Mouse (Mus musculus): Measurements from ENCODE around the gene Khsrp. TPM values are rescaled to one million over a fixed set of nuclear protein-coding genes. Genes with fewer than 3 reads are reported as not detected.
A peak's percentile ranks its signal among the peaks of the same experiment; 100 is the strongest.

Gene Khsrp
- total and polyA plus RNA-seq, 3 experiments = 89.3 to 157 (median 125) TPM

GRCm38 (mm10) chr17:57061069-57061468 is 29.7 kb upstream of the Khsrp start:
- Histone ChIP-seq H3K27me3 (ENCODE audit: control insufficient read depth in 1 of 2, insufficient read depth in 2 of 2, low read length in 2 of 2) (no peaks in the 10 kb centered on the region), H3K4me3 (ENCODE audit: control insufficient read depth in 1 of 2, insufficient read depth in 1 of 2, low read depth in 2 of 2, low read length in 2 of 2) (peak overlapping the region; percentile 1 to 46; a peak in 3 of 4 replicates), H3K9ac (ENCODE audit: control insufficient read depth, low read depth, low read length, poor library complexity, severe bottlenecking) (peak overlapping the region; percentile 40), H3K36me3 (ENCODE audit: control insufficient read depth in 1 of 2, insufficient read depth in 2 of 2, low read length in 2 of 2) (peaks cover 0 to 8% of the 10 kb centered on the region in 2 experiments; a peak in 1 of 4 replicates), H3K4me1 (ENCODE audit: control insufficient read depth in 1 of 2, insufficient read depth in 2 of 2, low read length in 2 of 2) (peaks cover 2 to 18% of the 10 kb centered on the region in 2 experiments; a peak in 3 of 4 replicates), H3K79me2 (ENCODE audit: control insufficient read depth, insufficient read depth, low read length, poor library complexity) (peaks cover 6% of the 10 kb centered on the region), H3K9me3 (replicated peaks; ENCODE audit: insufficient read depth, low read length) (no peaks in the 10 kb centered on the region), H3K27ac (ENCODE audit: control insufficient read depth, low read depth, low read length) (no peak overlapping the region)
- no peak for DNase-seq (ENCODE audit: low read depth, low spot score)
- TF ChIP-seq JUND (IDR thresholded peaks at IDR 0.05; ENCODE audit: low read depth, low read length) (no peak), SMC3 (IDR thresholded peaks at IDR 0.05; ENCODE audit: low read depth, low read length) (no peak), BHLHE40 (IDR thresholded peaks at IDR 0.05; ENCODE audit: borderline replicate concordance, low read depth, low read length) (peak; percentile 58; the same call in 1 of the 2 replicates), E2F4 (IDR thresholded peaks at IDR 0.05; ENCODE audit: borderline replicate concordance, low read depth, low read length) (no peak), TBP (IDR thresholded peaks at IDR 0.05; ENCODE audit: low read depth, low read length) (no peak), ZKSCAN1 (IDR thresholded peaks at IDR 0.05; ENCODE audit: low read depth, low read length) (no peak), ETS1 (IDR thresholded peaks at IDR 0.05; ENCODE audit: low read depth, low read length) (no peak), POLR2AphosphoS2 (IDR thresholded peaks at IDR 0.05; ENCODE audit: low read length) (no peak), POLR2A (IDR thresholded peaks at IDR 0.05; ENCODE audit: control insufficient read depth in 1 of 2, insufficient read depth in 1 of 2, low read depth in 1 of 2, low read length in 2 of 2, poor library complexity in 1 of 2) (no peak), USF1 (IDR thresholded peaks at IDR 0.05; ENCODE audit: low read depth, low read length) (peak; percentile 46)

GRCm38 (mm10) chr17:57060231-57060801 is 29.0 kb upstream of the Khsrp start:
- peak overlapping the region; percentile 90 for H3K9ac ChIP-seq (ENCODE audit: control insufficient read depth, low read depth, low read length, poor library complexity, severe bottlenecking)
- peak overlapping the region; percentile 51 to 67 for H3K4me3 ChIP-seq (ENCODE audit: control insufficient read depth in 1 of 2, insufficient read depth in 1 of 2, low read depth in 2 of 2, low read length in 2 of 2)
- peaks cover 2 to 18% of the 10 kb centered on the region in 2 experiments; a peak in 3 of 4 replicates for H3K4me1 ChIP-seq (ENCODE audit: control insufficient read depth in 1 of 2, insufficient read depth in 2 of 2, low read length in 2 of 2)
- DNase-seq (ENCODE audit: low read depth, low spot score) = peak; percentile 98
- TF ChIP-seq MYC (IDR thresholded peaks at IDR 0.05; ENCODE audit: low read depth, low read length) (no peak), TBP (IDR thresholded peaks at IDR 0.05; ENCODE audit: low read depth, low read length) (0 out of 2 replicates have a peak, but pooled peaks have one; percentile 17), SIN3A (IDR thresholded peaks at IDR 0.05; ENCODE audit: low read length) (peak; percentile 89), MAX (IDR thresholded peaks at IDR 0.05; ENCODE audit: low read length) (no peak), USF1 (IDR thresholded peaks at IDR 0.05; ENCODE audit: low read depth, low read length) (no peak), CHD1 (IDR thresholded peaks at IDR 0.05; ENCODE audit: low read depth, low read length) (0 out of 2 replicates have a peak, but pooled peaks have one; percentile 3), POLR2A (IDR thresholded peaks at IDR 0.05; ENCODE audit: control insufficient read depth in 1 of 2, insufficient read depth in 1 of 2, low read depth in 1 of 2, low read length in 2 of 2, poor library complexity in 1 of 2) (no peak; a peak in 1 of 4 replicates), EP300 (IDR thresholded peaks at IDR 0.05; ENCODE audit: low read depth in 1 of 2, low read length in 2 of 2) (no peak), MEF2A (IDR thresholded peaks at IDR 0.05; ENCODE audit: extremely low read depth, insufficient replicate concordance, low read depth, low read length, poor library complexity, severe bottlenecking) (no peak), NRF1 (IDR thresholded peaks at IDR 0.05; ENCODE audit: insufficient read depth, low read depth, low read length, poor library complexity, severe bottlenecking) (peak; percentile 80), TAL1 (IDR thresholded peaks at IDR 0.05; ENCODE audit: low read length) (no peak), POLR2AphosphoS2 (IDR thresholded peaks at IDR 0.05; ENCODE audit: low read length) (no peak), ETS1 (IDR thresholded peaks at IDR 0.05; ENCODE audit: low read depth, low read length) (no peak), GATA1 (IDR thresholded peaks at IDR 0.05; ENCODE audit: low read depth, low read length) (peak; percentile 89), UBTF (IDR thresholded peaks at IDR 0.05; ENCODE audit: borderline replicate concordance, insufficient read depth, low read depth, low read length) (no peak), HCFC1 (IDR thresholded peaks at IDR 0.05; ENCODE audit: low read depth, low read length) (peak; percentile 72), JUND (IDR thresholded peaks at IDR 0.05; ENCODE audit: low read depth, low read length) (no peak), RAD21 (IDR thresholded peaks at IDR 0.05; ENCODE audit: low read depth, low read length) (peak; percentile 62), ZC3H11A (IDR thresholded peaks at IDR 0.05; ENCODE audit: low read depth, low read length) (peak; percentile 44), RCOR1 (IDR thresholded peaks at IDR 0.05; ENCODE audit: low read depth, low read length) (no peak), TCF12 (IDR thresholded peaks at IDR 0.05; ENCODE audit: low read depth, low read length) (no peak), BHLHE40 (IDR thresholded peaks at IDR 0.05; ENCODE audit: borderline replicate concordance, low read depth, low read length) (no peak), POLR2AphosphoS5 (IDR thresholded peaks at IDR 0.05; ENCODE audit: borderline replicate concordance, low read depth, low read length) (no peak), SMC3 (IDR thresholded peaks at IDR 0.05; ENCODE audit: low read depth, low read length) (peak; percentile 69), CTCF (IDR thresholded peaks at IDR 0.05 in 2 of 3, conservative IDR thresholded peaks at IDR 0.05 in 1 of 3; ENCODE audit: control insufficient read depth in 1 of 3, insufficient read depth in 1 of 3, low read depth in 2 of 3, low read length in 3 of 3, poor library complexity in 1 of 3, severe bottlenecking in 1 of 3) (peak; percentile 54 to 68 (median 57)), MXI1 (IDR thresholded peaks at IDR 0.05; ENCODE audit: low read depth, low read length) (peak; percentile 28; the same call in 1 of the 2 replicates)
- peak overlapping the region; percentile 67 for H3K27ac ChIP-seq (ENCODE audit: control insufficient read depth, low read depth, low read length)
- peaks cover 0 to 8% of the 10 kb centered on the region in 2 experiments; a peak in 1 of 4 replicates for H3K36me3 ChIP-seq (ENCODE audit: control insufficient read depth in 1 of 2, insufficient read depth in 2 of 2, low read length in 2 of 2)
- no peaks in the 10 kb centered on the region for H3K9me3 ChIP-seq (replicated peaks; ENCODE audit: insufficient read depth, low read length)
- no peaks in the 10 kb centered on the region for H3K27me3 ChIP-seq (ENCODE audit: control insufficient read depth in 1 of 2, insufficient read depth in 2 of 2, low read length in 2 of 2)
- H3K79me2 ChIP-seq (ENCODE audit: control insufficient read depth, insufficient read depth, low read length, poor library complexity) = peaks cover 6% of the 10 kb centered on the region
